Mouse (Mus musculus): Measurements from ENCODE around the gene Gba2. TPM values are rescaled to one million over a fixed set of nuclear protein-coding genes. Genes with fewer than 3 reads are reported as not detected.

The Gba2 gene
- polyA plus RNA-seq, 1 experiment from 2014 or later, result 44.5 TPM

- Histone ChIP-seq H3K4me2 (no peak overlapping the region), H3K4me3 (no peak overlapping the region), H3K36me3 (ENCODE audit: poor library complexity, severe bottlenecking) (no peaks in the 10 kb centered on the region), H3K27me3 (no peaks in the 10 kb centered on the region), H3K9me3 (replicated peaks) (no peaks in the 10 kb centered on the region), H3K9ac (no peak overlapping the region), H3K4me1 (no peaks in the 10 kb centered on the region), H3K27ac (no peak overlapping the region)
- 78% methylated on average over 3 of the region's 3 CpGs for WGBS
- ATAC-seq, result no peak
These were observed 14.8 kb upstream of the Gba2 start for GRCm38 (mm10) chr4:43593453-43593852.

GRCm38 (mm10) chr4:43591961-43592360, 13.3 kb upstream of the Gba2 start:
- no peak overlapping the region for H3K9ac ChIP-seq
- no peak overlapping the region for H3K4me3 ChIP-seq
- no peaks in the 10 kb centered on the region for H3K9me3 ChIP-seq (replicated peaks)
- no peaks in the 10 kb centered on the region for H3K4me1 ChIP-seq
- no peaks in the 10 kb centered on the region for H3K36me3 ChIP-seq (ENCODE audit: poor library complexity, severe bottlenecking)
- H3K27ac ChIP-seq, result no peak overlapping the region
- H3K27me3 ChIP-seq, result no peaks in the 10 kb centered on the region
- 75% methylated on average over 3 of the region's 3 CpGs for WGBS
- no peak for ATAC-seq
- H3K4me2 ChIP-seq, result no peak overlapping the region

- Histone ChIP-seq H3K36me3 (ENCODE audit: poor library complexity, severe bottlenecking) (no peaks in the 10 kb centered on the region), H3K27ac (no peak overlapping the region), H3K27me3 (no peaks in the 10 kb centered on the region), H3K4me3 (no peak overlapping the region), H3K4me2 (no peak overlapping the region), H3K4me1 (no peaks in the 10 kb centered on the region), H3K9ac (no peak overlapping the region), H3K9me3 (replicated peaks) (no peaks in the 10 kb centered on the region)
- ATAC-seq, result no peak
- WGBS, result 94% methylated on average over 5 of the region's 5 CpGs
These were observed 12.9 kb upstream of the Gba2 start for GRCm38 (mm10) chr4:43591543-43591942.

- H3K4me3 ChIP-seq, result no peak overlapping the region
- H3K9me3 ChIP-seq (replicated peaks), result no peaks in the 10 kb centered on the region
- H3K9ac ChIP-seq, result no peak overlapping the region
- no peak overlapping the region for H3K27ac ChIP-seq
- no peaks in the 10 kb centered on the region for H3K4me1 ChIP-seq
- no peak overlapping the region for H3K4me2 ChIP-seq
- H3K36me3 ChIP-seq (ENCODE audit: poor library complexity, severe bottlenecking), result peaks cover 26% of the 10 kb centered on the region
- no peaks in the 10 kb centered on the region for H3K27me3 ChIP-seq
- 69% methylated on average over 7 of the region's 7 CpGs for WGBS
- 0 out of 2 replicates have a peak, but pooled peaks have one; percentile 36 for ATAC-seq
These were observed 9.0 kb upstream of the Gba2 start for GRCm38 (mm10) chr4:43587681-43588080.

- 82% methylated on average over 8 of the region's 8 CpGs for WGBS
- ATAC-seq, result no peak
- Histone ChIP-seq H3K27ac (no peak overlapping the region), H3K9ac (no peak overlapping the region), H3K4me2 (no peak overlapping the region), H3K27me3 (no peaks in the 10 kb centered on the region), H3K36me3 (ENCODE audit: poor library complexity, severe bottlenecking) (peaks cover 39% of the 10 kb centered on the region), H3K4me3 (no peak overlapping the region), H3K4me1 (no peaks in the 10 kb centered on the region), H3K9me3 (replicated peaks) (no peaks in the 10 kb centered on the region)
These were observed 7.7 kb upstream of the Gba2 start for GRCm38 (mm10) chr4:43586411-43586810.

GRCm38 (mm10) chr4:43585682-43586081, 7.0 kb upstream of the Gba2 start:
- no peaks in the 10 kb centered on the region for H3K9me3 ChIP-seq (replicated peaks)
- H3K9ac ChIP-seq, result no peak overlapping the region
- H3K4me3 ChIP-seq, result no peak overlapping the region
- H3K36me3 ChIP-seq (ENCODE audit: poor library complexity, severe bottlenecking), result peaks cover 46% of the 10 kb centered on the region
- WGBS, result 63% methylated on average over 10 of the region's 10 CpGs
- no peak overlapping the region for H3K4me2 ChIP-seq
- H3K27me3 ChIP-seq, result no peaks in the 10 kb centered on the region
- ATAC-seq, result no peak
- no peaks in the 10 kb centered on the region for H3K4me1 ChIP-seq
- H3K27ac ChIP-seq, result no peak overlapping the region

GRCm38 (mm10) chr4:43584444-43585416, 6.1 kb upstream of the Gba2 start, which contains the start of gene Msmp:
TSS of gene Msmp (minus strand) at chr4:43584494.
- H3K9ac ChIP-seq, result no peak within 1 kb of the TSS
- no peak within 1 kb of the TSS for H3K27ac ChIP-seq
- H3K27me3 ChIP-seq, result no peaks in the 10 kb centered on the region
- no peak for ATAC-seq
- peaks cover 4% of the 10 kb centered on the region for H3K4me1 ChIP-seq
- H3K4me2 ChIP-seq, result no peak within 1 kb of the TSS
- WGBS, result 65% methylated on average over 12 of the region's 12 CpGs
- H3K4me3 ChIP-seq, result no peak within 1 kb of the TSS
- H3K9me3 ChIP-seq (replicated peaks), result no peaks in the 10 kb centered on the region
- H3K36me3 ChIP-seq (ENCODE audit: poor library complexity, severe bottlenecking), result peaks cover 51% of the 10 kb centered on the region

GRCm38 (mm10) chr4:43583421-43583820, 4.7 kb upstream of the Gba2 start:
- H3K4me1 ChIP-seq, result peaks cover 10% of the 10 kb centered on the region
- 81% methylated on average over 7 of the region's 7 CpGs for WGBS
- no peaks in the 10 kb centered on the region for H3K27me3 ChIP-seq
- peaks cover 51% of the 10 kb centered on the region for H3K36me3 ChIP-seq (ENCODE audit: poor library complexity, severe bottlenecking)
- no peak overlapping the region for H3K27ac ChIP-seq
- no peak for ATAC-seq
- H3K9me3 ChIP-seq (replicated peaks), result no peaks in the 10 kb centered on the region
- no peak overlapping the region for H3K4me2 ChIP-seq
- H3K9ac ChIP-seq, result no peak overlapping the region
- no peak overlapping the region for H3K4me3 ChIP-seq

GRCm38 (mm10) chr4:43582241-43582640, 3.6 kb upstream of the Gba2 start:
- WGBS, result 94% methylated on average over 5 of the region's 5 CpGs
- no peak for ATAC-seq
- H3K4me3 ChIP-seq, result no peak overlapping the region
- H3K27ac ChIP-seq, result no peak overlapping the region
- peaks cover 21% of the 10 kb centered on the region for H3K4me1 ChIP-seq
- no peak overlapping the region for H3K4me2 ChIP-seq
- H3K27me3 ChIP-seq, result no peaks in the 10 kb centered on the region
- no peak overlapping the region for H3K9ac ChIP-seq
- no peaks in the 10 kb centered on the region for H3K9me3 ChIP-seq (replicated peaks)
- peaks cover 51% of the 10 kb centered on the region for H3K36me3 ChIP-seq (ENCODE audit: poor library complexity, severe bottlenecking)

GRCm38 (mm10) chr4:43581381-43581780, 2.7 kb upstream of the Gba2 start:
- no peak for ATAC-seq
- Histone ChIP-seq H3K27me3 (no peaks in the 10 kb centered on the region), H3K36me3 (ENCODE audit: poor library complexity, severe bottlenecking) (peaks cover 51% of the 10 kb centered on the region), H3K4me3 (no peak overlapping the region), H3K9ac (no peak overlapping the region), H3K27ac (no peak overlapping the region), H3K4me2 (no peak overlapping the region), H3K4me1 (peaks cover 29% of the 10 kb centered on the region), H3K9me3 (replicated peaks) (no peaks in the 10 kb centered on the region)
- 96% methylated on average over 12 of the region's 12 CpGs for WGBS

- H3K9ac ChIP-seq, result no peak overlapping the region
- peaks cover 51% of the 10 kb centered on the region for H3K36me3 ChIP-seq (ENCODE audit: poor library complexity, severe bottlenecking)
- H3K4me2 ChIP-seq, result no peak overlapping the region
- no peak for ATAC-seq
- H3K4me3 ChIP-seq, result no peak overlapping the region
- no peak overlapping the region for H3K27ac ChIP-seq
- no peaks in the 10 kb centered on the region for H3K9me3 ChIP-seq (replicated peaks)
- H3K27me3 ChIP-seq, result no peaks in the 10 kb centered on the region
- peaks cover 36% of the 10 kb centered on the region for H3K4me1 ChIP-seq
- 91% methylated on average over 5 of the region's 5 CpGs for WGBS
These were observed 2.0 kb upstream of the Gba2 start for GRCm38 (mm10) chr4:43580721-43581120.

- peaks cover 45% of the 10 kb centered on the region for H3K36me3 ChIP-seq (ENCODE audit: poor library complexity, severe bottlenecking)
- H3K27ac ChIP-seq, result no peak overlapping the region
- H3K4me3 ChIP-seq, result peak overlapping the region; percentile 88
- H3K27me3 ChIP-seq, result no peaks in the 10 kb centered on the region
- H3K4me1 ChIP-seq, result peaks cover 46% of the 10 kb centered on the region
- peak overlapping the region; percentile 91 for H3K9ac ChIP-seq
- peak overlapping the region; percentile 94 for H3K4me2 ChIP-seq
- no peaks in the 10 kb centered on the region for H3K9me3 ChIP-seq (replicated peaks)
- WGBS, result 84% methylated on average over 6 of the region's 6 CpGs
- ATAC-seq, result no peak
These were observed 1.1 kb upstream of the Gba2 start for GRCm38 (mm10) chr4:43579731-43580130.
